Mouse (Mus musculus): ENCODE data around the gene Smyd1.

GRCm38 (mm10) chr6:71199612-71200011, 122.4 kb downstream of the Smyd1 start, which contains the start of gene Fabp1:
- TF ChIP-seq CTCF (IDR thresholded peaks at IDR 0.05; ENCODE audit: insufficient read depth, low read depth, low read length) (no peak), POLR2A (IDR thresholded peaks at IDR 0.05; ENCODE audit: insufficient read depth, low read depth, low read length) (no peak)
